Mouse (Mus musculus) adrenal gland, adult (tissue): Measurements from ENCODE around the gene Mybpc2.

Source experiments
- DNase-seq, 2 experiments: peaks; one replicate each; pipeline ENCODE4 v3.0.0; 2022 to 2023; ENCODE audit warnings: low spot score in 1 of 2; ENCODE audit not compliant: inconsistent age in 2 of 2

Mybpc2 gene

GRCm38 (mm10) chr7:44547041-44547440 is 22.6 kb upstream of the Mybpc2 start:
- DNase-seq, result no peak

DNA sequence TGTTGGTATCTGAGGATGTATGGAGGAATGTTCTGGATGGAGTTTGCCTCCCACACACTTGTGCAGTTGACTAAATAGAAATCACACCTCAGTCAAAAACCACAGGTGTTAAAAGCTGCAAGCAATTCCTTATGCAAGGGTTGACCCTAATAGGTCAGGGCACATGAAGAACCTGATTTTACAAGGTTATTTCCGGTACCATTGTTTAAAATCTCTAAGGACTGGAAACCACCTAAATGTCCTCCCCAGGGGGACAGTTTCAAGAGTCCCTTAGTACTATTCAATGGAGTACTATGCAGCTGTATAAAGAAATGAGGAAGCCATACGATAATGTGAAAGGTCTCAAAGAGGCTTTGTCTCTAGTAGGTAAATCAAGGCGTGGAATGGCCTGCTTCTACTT is 21.8 kb upstream of the Mybpc2 start:
- no peak for DNase-seq

- DNase-seq, result no peak
These were observed 18.6 kb upstream of the Mybpc2 start for GRCm38 (mm10) chr7:44543071-44543470.

GRCm38 (mm10) chr7:44542555-44542954 is 18.1 kb upstream of the Mybpc2 start:
- DNase-seq, result no peak

- DNase-seq, result no peak
These were observed 14.5 kb upstream of the Mybpc2 start for GRCm38 (mm10) chr7:44538756-44539624.

DNA sequence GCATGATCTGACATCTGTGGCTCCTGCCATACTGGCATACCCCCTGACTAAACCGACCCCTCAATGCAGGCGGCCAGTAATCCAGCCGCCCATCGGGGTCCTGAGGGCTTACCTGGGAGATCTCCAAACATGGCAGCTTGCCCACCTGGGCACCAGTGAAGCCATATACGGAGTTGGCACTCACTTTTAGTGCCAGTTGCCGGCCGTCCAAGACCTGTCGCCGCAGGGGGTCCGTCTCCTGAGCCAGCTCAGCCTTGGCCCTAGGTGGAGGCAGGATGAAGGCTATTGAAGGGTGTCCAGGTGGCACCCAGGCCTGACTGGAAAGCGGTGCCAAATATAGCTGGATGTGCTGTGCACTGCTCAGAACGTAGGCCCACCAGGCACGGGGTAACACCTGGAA is 13.0 kb upstream of the Mybpc2 start:
- no peak for DNase-seq

- DNase-seq, result no peak
These were observed 12.6 kb upstream of the Mybpc2 start for GRCm38 (mm10) chr7:44537009-44537408.

DNA sequence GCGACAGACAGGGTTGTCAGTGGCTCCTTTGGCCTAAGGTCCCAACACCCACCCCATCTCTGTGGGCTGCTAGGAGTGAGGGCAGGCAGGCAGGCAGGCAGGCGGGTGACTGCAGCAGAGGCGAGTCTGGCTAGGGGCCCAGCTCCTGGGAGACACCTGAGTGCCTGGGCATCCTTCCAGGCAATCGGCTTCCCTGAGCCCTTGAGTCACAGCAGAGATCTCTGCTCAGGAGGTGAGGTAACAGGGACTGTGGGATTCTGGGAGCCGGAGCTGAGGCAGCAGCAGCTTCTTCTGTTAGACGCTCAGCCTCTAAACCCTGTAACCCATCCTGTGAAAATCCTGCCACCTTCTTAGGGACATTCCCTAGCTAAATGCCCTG is 12.1 kb upstream of the Mybpc2 start:
- DNase-seq, result no peak

- no peak for DNase-seq
These were observed 11.5 kb upstream of the Mybpc2 start for GRCm38 (mm10) chr7:44535657-44536589.

DNA sequence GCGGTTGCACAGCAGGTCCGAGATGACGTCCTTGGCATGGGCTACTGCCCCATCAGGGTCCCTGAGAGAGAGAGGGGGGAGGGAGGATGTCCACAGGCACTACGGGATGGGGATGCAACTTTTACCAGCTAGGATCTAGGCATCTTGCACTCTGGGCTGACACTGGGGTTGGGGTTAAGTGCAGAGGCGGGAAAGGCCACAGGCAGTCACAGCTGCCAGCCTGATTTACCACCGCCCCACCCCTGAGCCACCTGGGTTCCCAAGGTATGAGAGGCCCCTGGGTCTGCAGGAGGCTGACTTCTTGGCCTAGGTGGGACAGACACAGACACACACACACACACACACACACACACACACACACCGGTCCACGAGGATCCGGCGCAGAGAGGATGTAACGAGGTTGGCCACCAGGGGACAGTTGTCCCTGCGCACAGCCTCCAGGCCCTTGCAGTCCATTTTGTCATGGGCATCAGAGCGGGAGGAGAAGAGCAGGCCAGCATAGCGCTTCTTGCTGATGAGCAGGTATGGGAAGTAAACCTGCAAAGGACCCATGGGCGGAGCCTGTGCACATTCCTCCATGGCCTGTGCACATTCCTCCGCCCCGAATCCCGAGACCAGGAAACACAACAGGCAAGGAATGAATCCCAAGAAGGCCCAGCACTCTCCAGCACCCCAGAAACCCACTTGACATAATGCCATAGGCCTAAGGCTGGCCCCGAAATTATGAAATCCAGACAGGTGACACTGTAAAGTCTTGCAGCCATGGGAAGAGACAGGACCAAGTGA is 10.4 kb upstream of the Mybpc2 start:
- DNase-seq, result no peak

GRCm38 (mm10) chr7:44534242-44534641 is 9.8 kb upstream of the Mybpc2 start:
- no peak for DNase-seq

DNA sequence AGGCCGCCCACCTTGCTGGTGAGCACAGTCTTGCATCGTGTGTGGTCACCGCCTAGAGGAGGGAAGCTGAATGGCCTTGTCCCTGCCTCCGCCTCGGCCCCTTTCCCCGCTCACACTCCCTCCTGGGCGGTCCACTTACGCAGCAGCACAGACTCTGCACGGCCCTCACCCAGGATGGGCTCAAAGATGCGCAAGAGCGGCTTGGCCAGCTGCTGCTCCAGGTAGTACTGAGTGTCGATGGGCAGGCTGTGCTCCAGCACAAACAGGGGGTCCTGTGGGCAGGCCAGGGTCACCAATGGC is 9.2 kb upstream of the Mybpc2 start:
- DNase-seq, result no peak

DNA sequence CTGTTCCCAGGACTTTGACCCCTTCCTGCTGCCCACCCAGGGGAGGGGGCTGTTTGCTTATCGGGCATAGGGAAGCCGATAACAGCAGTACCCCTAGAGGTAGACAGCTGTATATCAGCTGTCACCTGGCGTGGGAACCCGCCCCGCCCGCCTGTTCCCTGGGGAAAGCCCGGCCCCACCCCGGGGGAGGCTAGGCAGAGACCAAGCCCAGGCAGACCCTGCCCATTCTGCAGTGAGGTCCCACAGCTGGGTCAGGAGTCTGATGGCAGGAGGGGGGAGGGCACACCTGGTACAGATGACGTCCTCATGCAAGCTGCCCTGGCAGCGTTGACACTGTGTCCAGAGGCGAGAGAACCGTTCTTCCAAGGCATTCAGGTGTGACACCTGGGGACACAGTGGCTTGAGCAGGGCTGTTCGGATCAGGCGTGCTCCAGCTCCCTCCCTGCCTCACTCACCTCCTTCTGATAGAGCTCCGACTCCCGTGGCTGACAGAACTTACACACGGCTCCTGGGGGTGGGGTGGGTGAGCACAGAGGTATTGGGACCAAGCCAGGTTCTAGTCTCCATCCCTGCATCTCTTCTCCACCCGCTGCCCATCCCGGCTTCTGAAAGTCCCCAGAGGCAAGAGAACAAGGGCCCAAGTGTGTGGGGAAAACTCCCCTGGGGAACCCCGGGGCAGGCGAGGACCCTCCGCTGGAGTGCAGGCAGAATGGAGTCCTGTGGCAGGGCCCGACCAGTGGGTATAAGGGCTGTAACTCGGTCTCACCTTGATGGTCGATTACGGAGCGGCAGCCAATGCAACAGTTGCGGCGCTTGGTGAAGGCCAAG is 8.7 kb upstream of the Mybpc2 start:
- no peak for DNase-seq

DNA sequence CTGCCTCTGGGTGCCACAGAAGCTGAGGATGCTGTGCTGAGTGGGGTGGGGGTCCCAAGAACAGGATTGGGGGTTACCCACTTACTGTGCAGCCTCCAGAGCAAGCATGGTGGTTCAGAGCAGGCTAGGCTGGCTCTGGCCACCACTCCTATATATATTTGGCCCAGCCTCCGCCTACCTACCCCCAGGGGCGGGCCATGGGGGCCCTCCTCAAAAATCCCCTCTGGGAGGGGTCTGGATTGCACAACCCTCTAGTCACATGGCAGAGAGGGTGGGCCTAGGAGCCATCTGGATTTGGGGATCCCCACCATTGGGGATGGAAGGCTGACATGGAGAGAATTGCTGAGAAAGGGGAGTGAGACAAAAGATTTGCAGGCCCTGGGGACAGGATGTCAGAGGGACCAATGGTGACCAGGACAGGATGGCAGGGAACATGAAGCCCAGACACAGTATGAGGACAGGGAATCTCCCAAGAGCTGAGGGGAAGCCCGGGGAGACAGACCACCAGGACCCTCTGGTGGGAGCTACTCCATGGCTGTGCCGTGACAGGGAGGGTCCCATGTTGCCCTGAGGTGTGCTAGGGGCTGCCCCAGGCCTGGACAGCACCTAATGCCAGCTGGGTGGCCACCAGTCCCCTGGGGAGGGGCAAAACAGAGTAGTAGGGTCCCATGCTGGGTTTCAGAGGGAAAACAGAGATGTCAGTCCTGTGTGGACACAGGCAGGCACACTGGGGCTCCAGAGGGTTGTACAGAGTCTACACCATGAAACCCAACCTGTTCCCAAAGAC is 7.7 kb upstream of the Mybpc2 start, which contains the start of gene Spib:
Gene Spib, minus strand, starts transcription at position 126 of the 787 bp plus-strand sequence.
- DNase-seq, result no peak

GRCm38 (mm10) chr7:44531207-44531606 is 6.8 kb upstream of the Mybpc2 start:
- no peak for DNase-seq

DNA sequence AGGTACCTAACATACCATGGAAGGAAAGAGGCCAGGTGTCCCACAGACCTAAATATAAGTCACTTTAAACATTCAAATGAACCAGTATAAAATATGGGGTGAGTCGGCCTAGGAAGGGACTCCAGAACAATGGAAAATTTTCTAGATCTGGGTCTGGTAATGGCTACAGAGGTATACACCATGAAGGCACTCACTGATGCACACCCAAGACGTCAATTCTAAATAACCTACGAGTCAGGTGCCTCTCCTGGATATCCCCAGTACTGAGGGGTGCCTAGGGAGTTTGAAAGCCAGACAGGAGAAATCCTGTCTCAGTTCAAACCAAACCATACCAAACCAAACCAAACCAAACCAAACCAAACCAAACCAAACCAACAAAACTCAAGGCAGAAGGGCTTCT is 6.1 kb upstream of the Mybpc2 start:
- no peak for DNase-seq

DNA sequence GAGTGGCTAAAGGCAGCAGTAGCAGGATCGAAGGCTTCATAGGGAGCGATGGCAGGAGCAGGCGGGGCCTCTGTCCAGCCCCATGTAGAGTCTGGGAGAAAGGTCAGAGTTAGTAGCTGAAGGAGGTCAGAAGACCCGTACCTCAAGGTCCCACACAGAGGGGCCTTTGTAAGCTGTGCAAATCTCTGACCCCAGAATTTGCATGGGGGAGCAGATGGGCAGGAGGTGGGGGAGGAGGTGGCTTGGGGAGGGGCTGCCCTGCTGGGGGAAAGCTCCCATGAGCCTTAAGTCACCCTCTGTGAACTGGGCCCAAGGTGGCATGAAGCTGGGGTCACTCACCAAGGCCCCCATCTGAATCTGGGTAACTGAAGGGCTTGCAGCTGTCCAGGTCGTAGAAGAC is 5.1 kb upstream of the Mybpc2 start:
- no peak for DNase-seq

GRCm38 (mm10) chr7:44527483-44528398 is 3.3 kb upstream of the Mybpc2 start:
- peak; percentile 82 to 89 for DNase-seq
